Mouse (Mus musculus): ENCODE data around the gene Sik3. TPM values are rescaled to one million over a fixed set of nuclear protein-coding genes. Genes with fewer than 3 reads are reported as not detected.

The Sik3 gene
- polyA plus RNA-seq (2012; rRNA removed): 13.4 and 13.7 TPM in 2 replicates

- peak within 1 kb of the TSS; percentile 73 for H3K27ac ChIP-seq (ENCODE audit: insufficient read depth, low read length)
- peaks cover 9% of the 10 kb centered on the region; the same call in 1 of the 2 replicates for H3K4me1 ChIP-seq (ENCODE audit: control insufficient read depth, insufficient read depth, insufficient read length)
- 4% methylated on average over 63 of the region's 78 CpGs for WGBS
- peak; percentile 87 to 91 for DNase-seq (ENCODE audit: low read depth in 1 of 2, low spot score in 2 of 2)
- H3K27me3 ChIP-seq (ENCODE audit: control insufficient read depth, insufficient read depth, low read length): no peaks in the 10 kb centered on the region
- H3K36me3 ChIP-seq (ENCODE audit: control insufficient read depth, insufficient read depth, low read length): no peaks in the 10 kb centered on the region
- peak within 1 kb of the TSS; percentile 93 for H3K4me3 ChIP-seq (ENCODE audit: extremely low read depth, insufficient read depth, insufficient read length)
- TF ChIP-seq CTCF (IDR thresholded peaks at IDR 0.05; ENCODE audit: extremely low read depth, insufficient read depth, insufficient read length, insufficient replicate concordance) (peak; percentile 44; the same call in 1 of the 2 replicates), POLR2A (IDR thresholded peaks at IDR 0.05; ENCODE audit: low read depth, low read length) (no peak)
Observed at GRCm38 (mm10) chr9:46012091-46013008, at the start of gene Sik3, which contains the start of gene Pafah1b2. TSS of gene Sik3 (plus strand) at chr9:46012820. TSS of gene Pafah1b2 (minus strand) at chr9:46012690.

DNA sequence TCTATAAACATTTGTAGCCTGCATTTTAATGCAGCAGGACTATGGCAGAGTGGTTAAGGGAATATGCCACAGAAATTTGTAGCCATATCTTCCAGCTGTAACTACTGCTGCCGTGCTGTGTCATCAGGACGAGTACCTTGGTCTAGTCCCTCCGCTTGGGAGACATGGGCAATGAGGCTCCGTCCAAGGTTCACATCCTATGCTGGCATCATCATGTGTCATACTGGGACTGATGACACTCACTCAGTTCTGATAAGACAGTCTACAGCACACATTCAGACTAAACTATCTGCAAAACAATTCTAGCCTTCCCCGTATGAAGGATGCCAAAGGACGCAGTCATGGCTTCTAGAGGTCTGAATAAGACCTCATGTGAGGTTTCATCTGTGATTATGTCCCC is 49.0 kb upstream of the Sik3 start:
- DNase-seq (ENCODE audit: low read depth in 1 of 2, low spot score in 2 of 2): no peak
- Histone ChIP-seq H3K27me3 (ENCODE audit: control insufficient read depth, insufficient read depth, low read length) (no peaks in the 10 kb centered on the region), H3K4me1 (ENCODE audit: control insufficient read depth, insufficient read depth, insufficient read length) (peaks cover 2% of the 10 kb centered on the region; the same call in 1 of the 2 replicates), H3K27ac (ENCODE audit: insufficient read depth, low read length) (no peak overlapping the region), H3K4me3 (ENCODE audit: extremely low read depth, insufficient read depth, insufficient read length) (no peak overlapping the region), H3K36me3 (ENCODE audit: control insufficient read depth, insufficient read depth, low read length) (peaks cover 13% of the 10 kb centered on the region)
- TF ChIP-seq CTCF (IDR thresholded peaks at IDR 0.05; ENCODE audit: extremely low read depth, insufficient read depth, insufficient read length, insufficient replicate concordance) (no peak), POLR2A (IDR thresholded peaks at IDR 0.05; ENCODE audit: low read depth, low read length) (no peak)
- 93% methylated on average over 6 of the region's 6 CpGs for WGBS

- peak in 1 of 2 experiments; percentile 18 for DNase-seq (ENCODE audit: low read depth in 1 of 2, low spot score in 2 of 2)
- H3K4me1 ChIP-seq (ENCODE audit: control insufficient read depth, insufficient read depth, insufficient read length): no peaks in the 10 kb centered on the region
Observed at GRCm38 (mm10) chr9:45976884-45977283, 35.7 kb upstream of the Sik3 start.

DNA sequence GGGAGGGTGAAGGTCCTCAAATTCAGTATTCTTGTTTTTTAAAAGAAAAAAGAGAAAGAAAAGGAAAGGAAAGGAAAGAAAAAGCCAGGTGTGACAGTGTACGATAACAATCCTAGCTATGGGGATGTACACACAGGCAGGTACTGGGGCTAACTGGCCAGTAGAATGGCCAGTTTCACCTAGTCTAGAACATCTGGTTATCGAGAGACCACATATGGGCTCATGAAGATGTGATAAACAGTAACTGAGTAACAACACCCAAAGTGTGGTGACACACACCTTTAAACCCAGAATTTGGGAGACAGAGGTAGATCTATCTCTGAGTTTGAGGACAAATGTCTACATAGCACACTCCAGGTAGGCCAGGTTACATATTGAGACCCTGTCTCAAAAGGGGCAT is 32.8 kb upstream of the Sik3 start:
- 91% methylated on average over 2 of the region's 2 CpGs for WGBS
- DNase-seq (ENCODE audit: low read depth in 1 of 2, low spot score in 2 of 2): no peak
- Histone ChIP-seq H3K4me1 (ENCODE audit: control insufficient read depth, insufficient read depth, insufficient read length) (peaks cover 8% of the 10 kb centered on the region; the same call in 1 of the 2 replicates), H3K27me3 (ENCODE audit: control insufficient read depth, insufficient read depth, low read length) (no peaks in the 10 kb centered on the region), H3K36me3 (ENCODE audit: control insufficient read depth, insufficient read depth, low read length) (peaks cover 6% of the 10 kb centered on the region), H3K27ac (ENCODE audit: insufficient read depth, low read length) (no peak overlapping the region), H3K4me3 (ENCODE audit: extremely low read depth, insufficient read depth, insufficient read length) (no peak overlapping the region)
- TF ChIP-seq POLR2A (IDR thresholded peaks at IDR 0.05; ENCODE audit: low read depth, low read length) (no peak), CTCF (IDR thresholded peaks at IDR 0.05; ENCODE audit: extremely low read depth, insufficient read depth, insufficient read length, insufficient replicate concordance) (no peak)

More at GRCm38 (mm10) chr9:45976884-45977283, 35.7 kb upstream of the Sik3 start:
- 83% methylated on average over 2 of the region's 2 CpGs for WGBS
- TF ChIP-seq CTCF (IDR thresholded peaks at IDR 0.05; ENCODE audit: extremely low read depth, insufficient read depth, insufficient read length, insufficient replicate concordance) (no peak), POLR2A (IDR thresholded peaks at IDR 0.05; ENCODE audit: low read depth, low read length) (no peak)
- no peak overlapping the region for H3K4me3 ChIP-seq (ENCODE audit: extremely low read depth, insufficient read depth, insufficient read length)
- H3K27me3 ChIP-seq (ENCODE audit: control insufficient read depth, insufficient read depth, low read length): no peaks in the 10 kb centered on the region
- H3K36me3 ChIP-seq (ENCODE audit: control insufficient read depth, insufficient read depth, low read length): peaks cover 14% of the 10 kb centered on the region
- H3K27ac ChIP-seq (ENCODE audit: insufficient read depth, low read length): no peak overlapping the region

GRCm38 (mm10) chr9:45980611-45981010 is 32.0 kb upstream of the Sik3 start:
- Histone ChIP-seq H3K4me3 (ENCODE audit: extremely low read depth, insufficient read depth, insufficient read length) (no peak overlapping the region), H3K27me3 (ENCODE audit: control insufficient read depth, insufficient read depth, low read length) (no peaks in the 10 kb centered on the region), H3K4me1 (ENCODE audit: control insufficient read depth, insufficient read depth, insufficient read length) (peaks cover 9% of the 10 kb centered on the region; the same call in 1 of the 2 replicates), H3K27ac (ENCODE audit: insufficient read depth, low read length) (no peak overlapping the region), H3K36me3 (ENCODE audit: control insufficient read depth, insufficient read depth, low read length) (peaks cover 3% of the 10 kb centered on the region)
- no peak for DNase-seq (ENCODE audit: low read depth in 1 of 2, low spot score in 2 of 2)
- TF ChIP-seq CTCF (IDR thresholded peaks at IDR 0.05; ENCODE audit: extremely low read depth, insufficient read depth, insufficient read length, insufficient replicate concordance): no peak
- TF ChIP-seq POLR2A (IDR thresholded peaks at IDR 0.05; ENCODE audit: low read depth, low read length): no peak
- WGBS: 91% methylated on average over 1 of the region's 1 CpGs

DNA sequence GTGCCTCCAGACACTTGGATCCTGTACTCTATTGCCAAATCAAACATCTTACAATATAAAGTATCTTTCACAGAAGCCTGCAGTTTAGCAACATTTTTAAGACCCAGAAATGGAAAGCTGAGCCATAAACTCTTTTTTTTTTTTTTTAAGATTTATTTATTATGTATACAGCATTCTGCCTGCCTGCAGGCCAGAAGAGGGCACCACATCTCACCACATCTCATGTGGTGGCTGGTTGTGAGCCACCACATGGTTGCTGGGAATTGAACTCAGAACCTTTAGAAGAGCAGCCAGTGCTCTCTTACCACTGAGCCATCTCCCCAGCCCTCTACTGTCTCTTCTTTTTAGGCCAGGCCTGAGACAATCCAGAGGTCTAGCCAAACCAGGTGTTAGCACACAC is 31.3 kb upstream of the Sik3 start:
- H3K4me1 ChIP-seq (ENCODE audit: control insufficient read depth, insufficient read depth, insufficient read length): peaks cover 9% of the 10 kb centered on the region; the same call in 1 of the 2 replicates
- H3K36me3 ChIP-seq (ENCODE audit: control insufficient read depth, insufficient read depth, low read length): no peaks in the 10 kb centered on the region
- no peak for TF ChIP-seq POLR2A (IDR thresholded peaks at IDR 0.05; ENCODE audit: low read depth, low read length)
- TF ChIP-seq CTCF (IDR thresholded peaks at IDR 0.05; ENCODE audit: extremely low read depth, insufficient read depth, insufficient read length, insufficient replicate concordance): no peak
- DNase-seq (ENCODE audit: low read depth in 1 of 2, low spot score in 2 of 2): no peak
- no peak overlapping the region for H3K4me3 ChIP-seq (ENCODE audit: extremely low read depth, insufficient read depth, insufficient read length)
- H3K27me3 ChIP-seq (ENCODE audit: control insufficient read depth, insufficient read depth, low read length): no peaks in the 10 kb centered on the region
- no peak overlapping the region for H3K27ac ChIP-seq (ENCODE audit: insufficient read depth, low read length)

Measured in spleen, adult 2 months (tissue).